Mouse (Mus musculus) brain, embryonic 14.5 days (tissue): Measurements from ENCODE around the gene Hddc3.

Source experiments
- CTCF ChIP-seq: fragments of 200-500 bp; IDR thresholded peaks from 2 replicates; pipeline ENCODE4 v1.5.1; 2012; ENCODE audit warnings: inconsistent platforms, mild to moderate bottlenecking, moderate library complexity, borderline replicate concordance; ENCODE audit not compliant: insufficient read depth, insufficient read length; ENCODE audit errors: extremely low read depth
- POLR2A ChIP-seq: fragments of 200-500 bp; IDR thresholded peaks from 2 replicates; pipeline ENCODE4 v1.6.1; 2012; ENCODE audit warnings: mild to moderate bottlenecking, inconsistent platforms, borderline replicate concordance; ENCODE audit not compliant: poor library complexity, insufficient read depth, insufficient read length, severe bottlenecking; ENCODE audit errors: extremely low read depth

GRCm38 (mm10) chr7:80326076-80326475 is 16.8 kb upstream of the Hddc3 start:
- TF ChIP-seq CTCF = no peak
- no peak for TF ChIP-seq POLR2A
